Mouse (Mus musculus): Measurements from ENCODE around the gene Prkn. TPM values are rescaled to one million over a fixed set of nuclear protein-coding genes. Genes with fewer than 3 reads are reported as not detected.

The Prkn gene
- polyA plus RNA-seq, 1 experiment = 16.7 TPM

DNA sequence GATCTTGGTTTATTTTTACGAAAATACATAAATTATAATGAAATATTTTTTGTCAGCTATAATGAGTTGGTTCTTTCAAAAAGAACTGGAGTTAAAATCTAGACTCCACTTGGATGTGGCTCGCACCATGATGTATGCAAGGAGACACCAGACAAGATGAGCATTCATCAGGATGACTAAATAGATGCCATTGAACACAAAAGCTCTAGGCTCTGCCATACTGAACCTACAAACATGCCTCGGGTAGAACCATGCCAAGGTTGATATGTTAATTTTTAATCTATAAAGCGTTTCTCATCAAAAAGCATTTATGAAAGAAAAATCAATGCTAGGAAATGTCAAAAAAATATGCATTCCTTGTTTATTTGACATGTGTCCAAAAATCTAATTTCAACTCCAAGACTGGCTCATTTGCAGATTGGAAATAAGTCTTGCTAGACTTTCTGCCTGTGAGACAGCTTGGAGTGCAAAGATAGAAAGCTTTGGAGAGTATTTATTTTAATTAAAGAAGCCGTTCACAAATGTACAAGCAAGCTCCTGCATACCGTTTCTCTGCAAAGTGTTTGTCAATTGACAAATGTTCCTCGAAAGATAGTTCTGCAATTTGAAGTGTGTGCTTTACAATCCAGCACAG is 1018.7 kb downstream of the Prkn start:
- no peak overlapping the region for H3K4me3 ChIP-seq (replicated peaks; ENCODE audit: insufficient read depth, low read depth, low read length)
- no peak for DNase-seq
- H3K27me3 ChIP-seq (ENCODE audit: control insufficient read depth, insufficient read depth, low read length) = no peaks in the 10 kb centered on the region
- WGBS = 84% methylated on average over 7 of the region's 7 CpGs
- TF ChIP-seq CTCF (IDR thresholded peaks at IDR 0.05; ENCODE audit: borderline replicate concordance, insufficient read depth, low read depth, low read length) (no peak), POLR2A (IDR thresholded peaks at IDR 0.05; ENCODE audit: borderline replicate concordance, insufficient read depth, low read length) (no peak)
- no peaks in the 10 kb centered on the region for H3K4me1 ChIP-seq (ENCODE audit: control insufficient read depth, insufficient read depth, low read length)
- H3K27ac ChIP-seq (ENCODE audit: insufficient read depth, low read length) = no peak overlapping the region

DNA sequence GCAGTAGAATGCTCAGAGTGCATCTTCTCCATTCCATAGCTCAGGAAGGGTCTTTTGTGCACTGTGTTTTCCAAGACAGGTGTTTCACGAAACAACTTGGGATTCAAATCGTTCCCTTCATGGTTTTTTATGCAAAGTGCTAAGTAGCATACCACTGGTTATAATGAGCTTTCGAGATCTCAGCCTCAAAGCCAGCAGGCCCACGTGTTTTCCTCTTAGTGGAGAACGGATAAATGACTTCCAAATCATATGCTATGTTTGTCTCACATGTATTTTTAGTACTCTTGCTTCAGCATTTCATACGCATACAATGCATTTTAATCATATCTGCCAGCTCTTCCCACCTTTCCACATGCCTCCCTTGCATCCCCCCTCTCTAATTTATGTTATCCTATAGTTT is 1021.0 kb downstream of the Prkn start:
- TF ChIP-seq POLR2A (IDR thresholded peaks at IDR 0.05; ENCODE audit: borderline replicate concordance, insufficient read depth, low read length) (no peak), CTCF (IDR thresholded peaks at IDR 0.05; ENCODE audit: borderline replicate concordance, insufficient read depth, low read depth, low read length) (no peak)
- Histone ChIP-seq H3K4me3 (replicated peaks; ENCODE audit: insufficient read depth, low read depth, low read length) (no peak overlapping the region), H3K4me1 (ENCODE audit: control insufficient read depth, insufficient read depth, low read length) (no peaks in the 10 kb centered on the region), H3K27ac (ENCODE audit: insufficient read depth, low read length) (no peak overlapping the region), H3K27me3 (ENCODE audit: control insufficient read depth, insufficient read depth, low read length) (no peaks in the 10 kb centered on the region)
- no peak for DNase-seq
- WGBS = 93% methylated on average over 6 of the region's 6 CpGs

- Histone ChIP-seq H3K27ac (ENCODE audit: insufficient read depth, low read length) (no peak overlapping the region), H3K27me3 (ENCODE audit: control insufficient read depth, insufficient read depth, low read length) (no peaks in the 10 kb centered on the region), H3K4me1 (ENCODE audit: control insufficient read depth, insufficient read depth, low read length) (no peaks in the 10 kb centered on the region), H3K4me3 (replicated peaks; ENCODE audit: insufficient read depth, low read depth, low read length) (no peak overlapping the region)
- WGBS = 89% methylated on average over 2 of the region's 2 CpGs
- TF ChIP-seq CTCF (IDR thresholded peaks at IDR 0.05; ENCODE audit: borderline replicate concordance, insufficient read depth, low read depth, low read length) (no peak), POLR2A (IDR thresholded peaks at IDR 0.05; ENCODE audit: borderline replicate concordance, insufficient read depth, low read length) (no peak)
- no peak for DNase-seq
Measured at GRCm38 (mm10) chr17:11862360-11862759, 1022.2 kb downstream of the Prkn start.

DNA sequence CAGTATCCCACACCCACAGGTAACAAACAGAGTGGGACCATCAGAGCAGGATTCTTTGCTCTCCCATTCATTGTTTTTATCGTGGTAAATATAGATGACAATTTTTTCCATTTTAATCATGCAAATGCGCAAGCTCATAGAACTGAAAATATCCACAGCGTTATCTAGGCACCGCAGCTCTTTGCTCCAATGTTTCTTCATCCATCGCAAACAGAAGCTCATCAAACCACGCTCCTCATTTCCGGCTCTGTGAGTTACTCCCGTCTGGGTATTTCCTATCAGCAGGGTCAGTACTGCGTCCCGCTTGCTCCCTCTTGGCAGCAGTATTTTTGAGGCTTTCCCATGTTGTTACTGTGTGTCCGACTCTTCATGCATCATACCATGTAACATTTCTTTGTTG is 1022.8 kb downstream of the Prkn start:
- Histone ChIP-seq H3K27ac (ENCODE audit: insufficient read depth, low read length) (no peak overlapping the region), H3K4me3 (replicated peaks; ENCODE audit: insufficient read depth, low read depth, low read length) (no peak overlapping the region), H3K4me1 (ENCODE audit: control insufficient read depth, insufficient read depth, low read length) (no peaks in the 10 kb centered on the region), H3K27me3 (ENCODE audit: control insufficient read depth, insufficient read depth, low read length) (no peaks in the 10 kb centered on the region)
- TF ChIP-seq CTCF (IDR thresholded peaks at IDR 0.05; ENCODE audit: borderline replicate concordance, insufficient read depth, low read depth, low read length) (no peak), POLR2A (IDR thresholded peaks at IDR 0.05; ENCODE audit: borderline replicate concordance, insufficient read depth, low read length) (no peak)
- WGBS = 95% methylated on average over 11 of the region's 11 CpGs
- DNase-seq = no peak

- H3K4me3 ChIP-seq (replicated peaks; ENCODE audit: insufficient read depth, low read depth, low read length) = no peak overlapping the region
- TF ChIP-seq POLR2A (IDR thresholded peaks at IDR 0.05; ENCODE audit: borderline replicate concordance, insufficient read depth, low read length) (no peak), CTCF (IDR thresholded peaks at IDR 0.05; ENCODE audit: borderline replicate concordance, insufficient read depth, low read depth, low read length) (no peak)
- DNase-seq = no peak
- WGBS = 63% methylated on average over 3 of the region's 3 CpGs
- no peaks in the 10 kb centered on the region for H3K4me1 ChIP-seq (ENCODE audit: control insufficient read depth, insufficient read depth, low read length)
- no peaks in the 10 kb centered on the region for H3K27me3 ChIP-seq (ENCODE audit: control insufficient read depth, insufficient read depth, low read length)
- no peak overlapping the region for H3K27ac ChIP-seq (ENCODE audit: insufficient read depth, low read length)
Measured at GRCm38 (mm10) chr17:11866231-11866630, 1026.0 kb downstream of the Prkn start.

DNA sequence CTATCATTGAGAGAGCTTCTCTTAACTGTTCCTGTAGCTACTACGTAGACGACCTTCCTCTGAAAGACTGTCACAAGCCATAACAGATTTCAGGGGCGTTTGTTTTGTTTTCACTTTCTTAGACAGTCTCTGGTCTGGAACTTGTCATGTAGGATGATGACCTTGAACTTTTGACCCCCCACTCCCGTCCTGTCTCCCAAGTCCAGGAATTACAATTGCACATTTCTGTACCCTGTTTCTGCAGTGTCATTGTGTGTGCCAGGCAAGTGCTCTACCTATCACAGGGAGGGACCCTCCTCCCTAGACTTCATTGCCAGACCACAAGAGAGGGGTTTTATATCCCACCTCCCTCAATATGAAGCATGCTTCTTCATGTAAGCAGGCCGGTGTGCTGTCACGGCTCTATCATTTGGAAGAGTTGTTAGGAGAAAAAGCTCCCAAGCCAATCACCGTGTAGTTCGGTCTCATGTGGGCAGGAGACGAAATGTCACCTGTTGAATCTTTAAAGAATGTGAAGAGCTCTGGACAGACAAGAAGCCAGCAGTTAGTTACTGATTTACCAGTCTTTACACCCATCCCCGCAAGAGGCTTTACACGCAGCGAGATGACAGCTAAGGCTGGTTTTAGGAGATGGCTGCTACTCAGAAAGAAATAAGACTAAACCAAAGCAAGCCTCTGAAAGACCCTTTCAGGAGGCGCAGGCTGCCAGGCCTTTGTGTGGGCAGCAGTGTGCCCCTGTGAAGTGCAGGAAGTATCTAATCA is 1027.3 kb downstream of the Prkn start:
- 94% methylated on average over 13 of the region's 13 CpGs for WGBS
- Histone ChIP-seq H3K4me1 (ENCODE audit: control insufficient read depth, insufficient read depth, low read length) (no peaks in the 10 kb centered on the region), H3K27ac (ENCODE audit: insufficient read depth, low read length) (no peak overlapping the region), H3K27me3 (ENCODE audit: control insufficient read depth, insufficient read depth, low read length) (no peaks in the 10 kb centered on the region), H3K4me3 (replicated peaks; ENCODE audit: insufficient read depth, low read depth, low read length) (no peak overlapping the region)
- no peak for DNase-seq
- TF ChIP-seq POLR2A (IDR thresholded peaks at IDR 0.05; ENCODE audit: borderline replicate concordance, insufficient read depth, low read length) (no peak), CTCF (IDR thresholded peaks at IDR 0.05; ENCODE audit: borderline replicate concordance, insufficient read depth, low read depth, low read length) (no peak)

DNA sequence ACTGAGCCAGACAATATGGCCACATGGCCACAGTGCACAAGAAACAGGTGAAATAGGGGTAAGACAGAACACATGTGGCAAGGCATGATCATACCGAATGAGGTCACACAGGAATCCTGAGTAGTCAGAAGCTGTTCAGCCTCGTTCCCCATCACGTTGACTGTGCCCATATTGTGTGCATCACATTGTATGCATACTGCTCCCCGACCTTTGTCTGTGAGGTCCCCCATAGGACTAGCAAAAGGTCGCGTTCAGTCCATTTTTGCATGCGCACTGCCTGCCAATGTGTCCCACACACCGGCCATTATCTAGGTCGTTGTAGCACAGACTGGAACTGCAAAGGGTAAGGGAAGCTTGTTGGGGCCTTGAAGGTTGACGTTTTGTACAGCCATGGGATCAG is 1030.4 kb downstream of the Prkn start:
- WGBS = 90% methylated on average over 10 of the region's 10 CpGs
- Histone ChIP-seq H3K27me3 (ENCODE audit: control insufficient read depth, insufficient read depth, low read length) (no peaks in the 10 kb centered on the region), H3K27ac (ENCODE audit: insufficient read depth, low read length) (no peak overlapping the region), H3K4me3 (replicated peaks; ENCODE audit: insufficient read depth, low read depth, low read length) (no peak overlapping the region), H3K4me1 (ENCODE audit: control insufficient read depth, insufficient read depth, low read length) (no peaks in the 10 kb centered on the region)
- no peak for DNase-seq
- TF ChIP-seq CTCF (IDR thresholded peaks at IDR 0.05; ENCODE audit: borderline replicate concordance, insufficient read depth, low read depth, low read length) = no peak
- no peak for TF ChIP-seq POLR2A (IDR thresholded peaks at IDR 0.05; ENCODE audit: borderline replicate concordance, insufficient read depth, low read length)

- WGBS = 99% methylated on average over 2 of the region's 2 CpGs
- Histone ChIP-seq H3K27ac (ENCODE audit: insufficient read depth, low read length) (no peak overlapping the region), H3K4me3 (replicated peaks; ENCODE audit: insufficient read depth, low read depth, low read length) (no peak overlapping the region), H3K4me1 (ENCODE audit: control insufficient read depth, insufficient read depth, low read length) (peaks cover 4% of the 10 kb centered on the region), H3K27me3 (ENCODE audit: control insufficient read depth, insufficient read depth, low read length) (no peaks in the 10 kb centered on the region)
- TF ChIP-seq CTCF (IDR thresholded peaks at IDR 0.05; ENCODE audit: borderline replicate concordance, insufficient read depth, low read depth, low read length) = no peak
- no peak for TF ChIP-seq POLR2A (IDR thresholded peaks at IDR 0.05; ENCODE audit: borderline replicate concordance, insufficient read depth, low read length)
- no peak for DNase-seq
Measured at GRCm38 (mm10) chr17:11876240-11876639, 1036.1 kb downstream of the Prkn start.

Data from cerebellum, adult 2 months (tissue).